Mouse (Mus musculus): ENCODE measurements at regions not wholly inside any gene's neighbourhood (a gene's known extent, or its start where the extent isn't known, plus 50 kb on each side); places are given as distances from the start of the nearest gene placed in this dataset.
A peak's percentile ranks its signal among the peaks of the same experiment; 100 is the strongest.
"Not testable (repeated sequence)": the region's sequence is repeated elsewhere in the genome, so short reads cannot be mapped to it uniquely, and the experiment has no call there.

DNA sequence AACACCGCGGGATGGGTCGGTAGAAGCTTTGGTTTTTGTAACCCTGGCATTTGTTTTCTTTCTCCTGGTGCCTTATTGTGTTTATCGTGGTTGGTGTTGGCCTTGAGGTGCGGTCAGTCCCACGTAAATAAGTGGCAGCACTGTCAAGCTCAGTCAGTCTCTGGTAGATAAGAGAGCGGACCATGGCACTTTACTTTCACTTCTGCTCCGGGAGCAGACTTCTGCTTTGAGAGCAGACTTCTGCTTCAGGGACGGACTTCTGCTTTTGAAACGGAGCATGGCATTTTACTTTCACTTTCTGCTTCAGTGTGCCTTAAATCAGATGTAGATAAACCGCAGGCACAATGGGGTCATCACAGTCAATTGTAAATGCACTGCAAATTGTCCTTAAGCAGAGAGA, 54.3 kb upstream of the Ccdc66 start:
- DNase-seq (ENCODE audit: low spot score), result not testable (repeated sequence)

DNA sequence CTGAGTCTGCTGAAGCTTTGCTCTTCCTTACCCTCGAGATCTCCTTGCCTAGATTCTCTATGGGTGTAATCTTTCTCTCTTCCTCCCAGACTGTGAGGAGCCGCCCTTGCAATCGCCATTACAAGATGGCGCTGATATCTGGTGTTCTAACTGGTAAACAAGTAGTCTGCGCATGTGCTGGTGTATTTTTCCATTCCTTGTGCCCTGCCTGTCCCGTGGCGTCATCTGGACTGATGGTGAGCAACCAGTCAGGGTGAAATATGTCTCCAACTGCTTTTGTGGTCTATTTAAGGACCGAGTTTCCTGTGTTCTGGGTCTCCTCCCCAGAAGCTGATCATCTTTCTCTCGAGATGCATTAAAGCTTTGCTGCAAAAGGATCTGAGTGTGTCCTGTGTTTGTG, 53.7 kb upstream of the Ccdc66 start:
- DNase-seq (ENCODE audit: low spot score), result not testable (repeated sequence)

DNA sequence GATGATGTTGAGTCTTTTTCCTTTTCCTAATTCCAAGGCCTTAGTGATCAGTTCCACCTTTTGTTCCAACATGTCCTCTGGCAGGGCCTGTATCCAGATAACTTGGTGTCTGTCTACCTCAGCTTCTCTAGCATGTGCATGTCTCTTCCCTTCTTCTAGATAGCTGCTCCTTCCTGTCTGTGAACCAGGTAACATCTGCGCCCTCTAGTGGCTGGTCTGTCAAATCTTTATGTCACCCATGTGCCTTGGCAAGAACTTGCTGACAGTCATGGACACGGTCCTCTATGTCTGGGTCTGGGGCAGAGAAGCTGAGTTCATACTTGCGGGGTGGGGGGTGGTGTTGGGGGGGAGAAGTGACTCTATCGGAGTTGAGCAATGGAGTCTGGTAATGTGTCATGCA, 52.2 kb upstream of the Ccdc66 start:
- DNase-seq (ENCODE audit: low spot score), result peak; percentile 41

DNA sequence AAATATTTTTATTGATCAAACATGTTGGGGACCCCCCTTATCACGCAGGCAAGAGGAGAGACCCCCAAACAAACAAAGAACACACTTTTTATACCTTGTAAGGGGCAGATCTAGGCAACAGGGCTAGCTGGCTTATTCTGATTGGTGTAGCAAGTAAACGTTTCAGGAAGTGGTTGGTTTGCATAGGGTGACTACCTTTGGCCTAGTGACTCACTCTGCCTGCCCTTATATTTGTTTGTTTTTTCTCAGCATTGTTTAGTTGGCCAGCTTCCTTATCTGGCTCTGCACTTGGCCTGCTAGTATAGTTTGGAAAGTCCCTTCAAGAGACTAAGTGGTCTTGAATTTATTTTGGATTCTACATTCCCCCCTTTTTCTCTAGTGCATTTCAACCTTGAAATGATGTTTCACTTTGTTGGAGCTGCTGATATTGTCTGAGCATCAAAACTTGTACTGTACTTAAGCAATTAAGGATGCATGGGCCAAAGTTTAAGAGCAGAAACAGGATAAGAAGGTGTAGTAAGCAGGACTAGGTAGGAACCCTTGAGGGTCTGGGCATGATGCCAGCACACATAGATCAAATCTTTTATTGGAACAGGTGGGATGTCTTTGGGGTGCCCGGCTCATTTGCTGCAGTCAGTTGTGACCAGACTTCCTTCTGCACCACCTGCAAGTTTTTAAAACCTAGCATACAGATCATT, 50.7 kb upstream of the Ccdc66 start:
- no peak for DNase-seq (ENCODE audit: low spot score)
